Mouse (Mus musculus) liver, embryonic 14.5 days (tissue): ENCODE data around the gene Olfr211. TPM values are rescaled to one million over a fixed set of nuclear protein-coding genes. Genes with fewer than 3 reads are reported as not detected.

Source experiments
- ATAC-seq: fragments of 200-750 bp; cut with Nextera tagmentation; 2 replicates; pipeline ENCODE4 v1.8.0; 2017; ENCODE audit warnings: moderate number of reproducible peaks, mild to moderate bottlenecking, moderate library complexity; ENCODE audit not compliant: insufficient read depth
- DNase-seq, 3 experiments: peaks; one replicate each; pipeline ENCODE4 v3.0.0-alpha.2; 2012 to 2013; ENCODE audit warnings: low read depth in 3 of 3, low spot score in 3 of 3
- H3K27ac ChIP-seq: fragments of 300-500 bp; sonication (generic); 2 replicates; pipeline ENCODE4 v1.5.1; 2014; ENCODE audit warnings: moderate library complexity, mild to moderate bottlenecking, control low read depth, inconsistent platforms
- H3K27me3 ChIP-seq: fragments of 300-500 bp; sonication (generic); 2 replicates; pipeline ENCODE4 v1.6.1; 2014; ENCODE audit warnings: mild to moderate bottlenecking, low read length, moderate library complexity; ENCODE audit not compliant: control insufficient read depth, insufficient read depth
- H3K36me3 ChIP-seq: fragments of 300-500 bp; sonication (generic); replicated peaks from 2 replicates; pipeline ENCODE4 v1.6.1; 2014; ENCODE audit warnings: low read depth; ENCODE audit not compliant: control insufficient read depth, insufficient read depth
- H3K4me1 ChIP-seq, 2 experiments: fragments of 200-500 bp in 1 of 2; fragments of 300-500 bp in 1 of 2; sonication (generic) in 1 of 2; replicated peaks; 2 replicates each; pipeline ENCODE4 v1.6.1; 2012 to 2014; ENCODE audit warnings: antibody characterized with exemption in 1 of 2, inconsistent platforms in 1 of 2, low read length in 1 of 2; ENCODE audit not compliant: control insufficient read depth in 2 of 2, insufficient read depth in 2 of 2
- H3K4me2 ChIP-seq: fragments of 300-500 bp; sonication (generic); 2 replicates; pipeline ENCODE4 v1.6.1; 2014; ENCODE audit warnings: low read depth, mild to moderate bottlenecking, control low read depth, moderate library complexity
- H3K4me3 ChIP-seq, 2 experiments: fragments of 200-500 bp in 1 of 2; fragments of 300-500 bp in 1 of 2; sonication (generic) in 1 of 2; 2 replicates each; pipeline ENCODE4 v1.5.1; 2012 to 2014; ENCODE audit warnings: low read depth in 2 of 2, low read length in 2 of 2, mild to moderate bottlenecking in 2 of 2, control low read depth in 1 of 2, inconsistent platforms in 1 of 2, moderate library complexity in 1 of 2; ENCODE audit not compliant: insufficient read depth in 1 of 2
- H3K9ac ChIP-seq: fragments of 300-500 bp; sonication (generic); replicated peaks from 2 replicates; pipeline ENCODE4 v1.6.1; 2014; ENCODE audit warnings: mild to moderate bottlenecking, control low read depth, moderate library complexity
- H3K9me3 ChIP-seq: fragments of 300-500 bp; sonication (generic); 2 replicates; pipeline ENCODE4 v1.6.1; 2016; ENCODE audit warnings: low read length, mixed read lengths; ENCODE audit not compliant: control insufficient read depth
- CTCF ChIP-seq: IDR thresholded peaks from 2 replicates; pipeline ENCODE4 v1.5.1; 2016; ENCODE audit warnings: antibody characterized with exemption, low read depth, control low read depth
- EP300 ChIP-seq: IDR thresholded peaks from 2 replicates; pipeline ENCODE4 v1.6.1; 2016; ENCODE audit warnings: antibody characterized with exemption, low read depth
- WGBS: fragments of 180-500 bp; shearing (Covaris S2); extraction: QIAGEN DNeasy Blood & Tissue Kit; methylation state at CpG from one replicate; pipeline ENCODE4 v1.1.7; 2014; ENCODE audit not compliant: insufficient replicate concordance; 5-methylcytosine and 5-hydroxymethylcytosine counted together
- polyA plus RNA-seq, 2 experiments: library from polyadenylated mRNA; depleted of rRNA in 1 of 2; stranded (reverse) in 1 of 2; unstranded in 1 of 2; fragments of >200 nt; fragmentation: Nextera tagmentation in 1 of 2; extraction: Ambion mirVana in 1 of 2; gene quantifications; 2 replicates each; pipeline versions ENCODE4 v1.2.1 to v1.2.3; 2012 to 2014

Gene Olfr211
- polyA plus RNA-seq, 2 experiments, result not detected

DNA sequence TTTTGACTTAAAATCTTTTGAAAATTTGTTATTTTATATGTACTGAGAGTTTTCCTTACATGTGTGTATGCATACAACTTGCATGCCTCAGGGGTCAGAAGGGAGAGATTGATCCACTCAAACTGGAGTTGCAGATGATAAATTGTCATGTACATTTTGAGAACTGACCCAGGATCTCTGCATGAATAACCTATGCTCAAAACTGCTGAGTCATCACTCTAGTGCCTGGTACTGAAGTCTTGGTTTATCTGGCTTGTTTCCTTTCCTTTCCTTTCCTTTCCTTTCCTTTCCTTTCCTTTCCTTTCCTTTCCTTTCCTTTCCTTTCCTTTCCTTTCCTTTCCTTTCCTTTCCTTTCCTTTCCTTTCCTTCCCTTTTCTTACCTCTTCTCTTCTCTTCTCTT, 25.9 kb downstream of the Olfr211 start:
- DNase-seq, result no peak
- no peak for TF ChIP-seq EP300
- no peak for TF ChIP-seq CTCF
- Histone ChIP-seq H3K9me3 (no peaks in the 10 kb centered on the region), H3K36me3 (no peaks in the 10 kb centered on the region), H3K27ac (no peak overlapping the region), H3K4me3 (no peak overlapping the region), H3K4me1 (no peaks in the 10 kb centered on the region), H3K9ac (no peak overlapping the region), H3K4me2 (no peak overlapping the region), H3K27me3 (no peaks in the 10 kb centered on the region)
- ATAC-seq, result no peak

DNA sequence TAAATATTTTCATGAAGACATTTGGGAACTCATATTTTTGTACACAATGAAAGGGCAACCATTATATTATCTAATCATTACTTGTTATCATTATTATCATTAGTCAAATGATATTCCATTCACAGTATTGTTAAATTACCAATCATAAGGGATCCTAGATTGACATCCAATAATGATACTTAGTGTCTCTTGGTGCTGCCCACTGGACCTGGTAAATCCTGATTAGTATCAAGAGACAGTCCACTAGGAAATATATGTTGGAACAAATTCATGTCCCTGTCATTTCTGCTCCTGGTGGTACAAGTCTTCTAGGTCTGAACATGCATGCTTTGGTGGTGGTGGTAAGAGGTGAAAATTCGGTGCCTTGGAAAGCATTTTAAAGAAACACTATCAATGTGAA, 49.3 kb downstream of the Olfr211 start, which contains the start of gene Olfr213:
Gene Olfr213 (plus strand): TSS at position 301 of the 400 bp plus-strand sequence.
- no peak within 1 kb of the TSS for H3K4me3 ChIP-seq
- no peak for DNase-seq
- H3K4me2 ChIP-seq, result no peak within 1 kb of the TSS
- H3K27ac ChIP-seq, result no peak within 1 kb of the TSS
- no peaks in the 10 kb centered on the region for H3K9me3 ChIP-seq
- H3K36me3 ChIP-seq, result no peaks in the 10 kb centered on the region
- no peak for TF ChIP-seq CTCF
- TF ChIP-seq EP300, result no peak
- no peak for ATAC-seq
- WGBS, result 39% methylated on average over 1 of the region's 1 CpGs
- H3K27me3 ChIP-seq, result no peaks in the 10 kb centered on the region
- no peaks in the 10 kb centered on the region for H3K4me1 ChIP-seq
- no peak within 1 kb of the TSS for H3K9ac ChIP-seq

DNA sequence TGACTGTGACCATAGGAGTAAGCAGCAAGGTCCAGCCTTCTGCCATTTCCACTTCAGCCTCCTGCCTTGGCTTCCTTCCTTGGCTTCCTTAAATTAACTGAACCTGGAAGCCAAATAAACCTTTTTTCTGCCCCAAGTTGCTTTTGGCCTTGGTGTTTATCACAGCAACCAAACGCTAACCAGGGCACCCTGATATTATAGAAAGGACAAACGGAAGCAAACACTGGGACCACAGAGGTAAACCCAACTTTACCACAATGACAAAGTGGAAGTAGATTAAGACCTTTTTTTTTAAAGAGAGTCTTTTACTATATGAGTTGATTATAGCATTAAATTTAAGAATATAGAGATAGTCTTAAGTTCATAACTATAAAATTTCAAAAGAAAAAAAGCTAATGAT, 53.6 kb downstream of the Olfr211 start:
- no peak overlapping the region for H3K4me2 ChIP-seq
- 34% methylated on average over 2 of the region's 2 CpGs for WGBS
- TF ChIP-seq CTCF (no peak), EP300 (no peak)
- no peaks in the 10 kb centered on the region for H3K4me1 ChIP-seq
- H3K4me3 ChIP-seq, result no peak overlapping the region
- no peaks in the 10 kb centered on the region for H3K36me3 ChIP-seq
- H3K27me3 ChIP-seq, result no peaks in the 10 kb centered on the region
- ATAC-seq (no peak), DNase-seq (no peak)
- H3K9me3 ChIP-seq, result no peaks in the 10 kb centered on the region
- no peak overlapping the region for H3K9ac ChIP-seq
- H3K27ac ChIP-seq, result no peak overlapping the region

Other genes starting within 250 kb of the Olfr211 start
- gene Zfand4, start 224.9 kb upstream of the Olfr211 start, polyA plus RNA-seq (2012; rRNA removed), result 2.3 and 3.2 TPM in 2 replicates
- 4.4 and 6.3 TPM in 2 replicates for gene Zfand4, start 224.9 kb upstream of the Olfr211 start, polyA plus RNA-seq (2014; fragmentation: Nextera tagmentation; extraction: Ambion mirVana)
- gene March8, start 151.1 kb upstream of the Olfr211 start, polyA plus RNA-seq (2012; rRNA removed), result 82.4 and 96.1 TPM in 2 replicates
- gene March8, start 151.1 kb upstream of the Olfr211 start, polyA plus RNA-seq (2014; fragmentation: Nextera tagmentation; extraction: Ambion mirVana), result 80.1 and 89.8 TPM in 2 replicates
- 0.81 and 1.6 TPM in 2 replicates for gene Alox5, start 27.9 kb upstream of the Olfr211 start, polyA plus RNA-seq (2012; rRNA removed)
- gene Alox5, start 27.9 kb upstream of the Olfr211 start, polyA plus RNA-seq (2014; fragmentation: Nextera tagmentation; extraction: Ambion mirVana), result 1.8 and 2.4 TPM in 2 replicates
- 0.01 TPM in 1 of 2 replicates, not detected in the other for gene Olfr212, start 17.4 kb downstream of the Olfr211 start, polyA plus RNA-seq (2012; rRNA removed)
- not detected in 2 replicates for gene Olfr212, start 17.4 kb downstream of the Olfr211 start, polyA plus RNA-seq (2014; fragmentation: Nextera tagmentation; extraction: Ambion mirVana)
- not detected in 2 replicates for gene Olfr213, start 49.4 kb downstream of the Olfr211 start, polyA plus RNA-seq (2012; rRNA removed)
- gene Olfr213, start 49.4 kb downstream of the Olfr211 start, polyA plus RNA-seq (2014; fragmentation: Nextera tagmentation; extraction: Ambion mirVana), result not detected in 2 replicates
- gene Gm5580, start 62.0 kb downstream of the Olfr211 start, polyA plus RNA-seq (2012; rRNA removed), result 0.04 TPM in 1 of 2 replicates, not detected in the other
- 0.19 and 0.21 TPM in 2 replicates for gene Gm5580, start 62.0 kb downstream of the Olfr211 start, polyA plus RNA-seq (2014; fragmentation: Nextera tagmentation; extraction: Ambion mirVana)
- gene Olfr214, start 65.1 kb downstream of the Olfr211 start, polyA plus RNA-seq (2012; rRNA removed), result not detected in 2 replicates
- not detected in 2 replicates for gene Olfr214, start 65.1 kb downstream of the Olfr211 start, polyA plus RNA-seq (2014; fragmentation: Nextera tagmentation; extraction: Ambion mirVana)
- not detected in 2 replicates for gene Olfr215, start 95.1 kb downstream of the Olfr211 start, polyA plus RNA-seq (2012; rRNA removed)
- gene Olfr215, start 95.1 kb downstream of the Olfr211 start, polyA plus RNA-seq (2014; fragmentation: Nextera tagmentation; extraction: Ambion mirVana), result not detected in 2 replicates
- 9.0 and 10.9 TPM in 2 replicates for gene Zfp422, start 139.9 kb downstream of the Olfr211 start, polyA plus RNA-seq (2012; rRNA removed)
- 21.2 TPM in 2 replicates for gene Zfp422, start 139.9 kb downstream of the Olfr211 start, polyA plus RNA-seq (2014; fragmentation: Nextera tagmentation; extraction: Ambion mirVana)
- 3.3 and 14.3 TPM in 2 replicates for gene Depp1, start 161.5 kb downstream of the Olfr211 start, polyA plus RNA-seq (2012; rRNA removed)
- gene Depp1, start 161.5 kb downstream of the Olfr211 start, polyA plus RNA-seq (2014; fragmentation: Nextera tagmentation; extraction: Ambion mirVana), result 6.3 and 9.4 TPM in 2 replicates
- 1.5 and 1.9 TPM in 2 replicates for gene Rassf4, start 184.9 kb downstream of the Olfr211 start, polyA plus RNA-seq (2012; rRNA removed)
- 5.7 and 6.7 TPM in 2 replicates for gene Rassf4, start 184.9 kb downstream of the Olfr211 start, polyA plus RNA-seq (2014; fragmentation: Nextera tagmentation; extraction: Ambion mirVana)
- gene Tmem72, start 227.8 kb downstream of the Olfr211 start, polyA plus RNA-seq (2012; rRNA removed), result under 0.01 and 0.01 TPM in 2 replicates
- gene Tmem72, start 227.8 kb downstream of the Olfr211 start, polyA plus RNA-seq (2014; fragmentation: Nextera tagmentation; extraction: Ambion mirVana), result under 0.01 TPM in 1 of 2 replicates, not detected in the other